In the genomic region with DNA sequence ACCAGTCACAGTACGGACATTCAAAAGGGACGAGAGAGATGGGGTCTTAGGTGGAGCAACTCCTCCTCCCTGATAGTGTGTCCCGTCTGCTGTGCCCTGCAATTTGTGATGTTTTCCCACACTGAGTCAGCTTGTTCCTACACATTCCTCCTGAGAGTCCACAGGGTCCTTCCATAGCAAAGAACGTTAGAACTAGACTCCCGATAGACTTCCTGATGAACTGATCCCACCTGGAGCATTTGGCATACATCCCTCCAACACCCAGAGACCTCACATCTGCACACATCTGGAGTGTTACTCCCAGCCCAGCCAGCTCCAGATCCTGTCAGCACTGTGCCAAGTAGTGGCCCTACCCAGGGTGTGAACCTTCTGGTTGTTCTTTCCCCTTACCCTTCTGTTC, we compare ENCODE assay signal across 19 mouse cellular contexts.
DNase-seq lines count a peak whose midpoint lies in the region; ATAC-seq and TF ChIP-seq lines count a peak whose summit lies in the region.
"Had no signal": no experiment of that assay in that cellular context is flagged by ENCODE, and none has a peak within 500 bp of the region (broad histone marks: within the 10 kb centered on the region; RNA-seq: fewer than 3 reads in every experiment).

No protein-coding gene starts in this region.

- 88% methylated on average over 5 of the region's 5 CpGs for WGBS in midbrain, embryonic 11.5 days
- 92% methylated on average over 5 of the region's 5 CpGs for WGBS in midbrain, embryonic 14.5 days
- 70% methylated on average over 5 of the region's 5 CpGs for WGBS in intestine, embryonic 15.5 days

- DNase-seq in heart, adult 11 months: peak; percentile 96
- DNase-seq in heart, postnatal 36 days: no peak
- no peak for DNase-seq in left cerebral cortex, adult 2 months (ENCODE audit: extremely low spot score in 1 of 2, low spot score in 2 of 2)
- DNase-seq in left cerebral cortex, postnatal 10 days (ENCODE audit: extremely low spot score in 1 of 2, low spot score in 2 of 2): no peak
- peak; percentile 12 for DNase-seq in midbrain, embryonic 11.5 days (ENCODE audit: low spot score, missing footprints)
- DNase-seq in midbrain, embryonic 14.5 days: no peak
- DNase-seq: adrenal gland, adult 2 months; adrenal gland, postnatal 25 days; cerebellum, adult 11 months; cerebellum, adult 18-20 months; cerebellum, adult 9-10 months; cerebellum, postnatal 14 days; cerebellum, postnatal 36 days; forebrain, postnatal 0 days had no signal

- intact Hi-C loops in heart, postnatal 36 days (cut with DNase I): no loop called here
- intact Hi-C loops in left cerebral cortex, adult 2 months (cut with DNase I): no loop called here
- intact Hi-C loops in left cerebral cortex, postnatal 10 days (cut with DNase I): no loop called here

- ATAC-seq in midbrain, embryonic 11.5 days (ENCODE audit: low FRiP score): no peak
- no peak for ATAC-seq in midbrain, embryonic 14.5 days (ENCODE audit: low FRiP score, low TSS enrichment)
- ATAC-seq in intestine, embryonic 15.5 days: no peak
- ATAC-seq: forebrain, embryonic 13.5 days; forebrain, embryonic 15.5 days; forebrain, postnatal 0 days had no signal

- no peaks in the 10 kb centered on the region for H3K36me3 ChIP-seq in midbrain, embryonic 11.5 days (ENCODE audit: control insufficient read depth, insufficient read depth, low read length)
- 0 out of 2 replicates have a peak, but pooled peaks cover 8% of the 10 kb centered on the region for H3K36me3 ChIP-seq in midbrain, embryonic 14.5 days (ENCODE audit: control insufficient read depth, insufficient read depth, low read length)
- H3K36me3 ChIP-seq in intestine, embryonic 15.5 days: no peaks in the 10 kb centered on the region
- H3K36me3 ChIP-seq: embryonic facial prominence, embryonic 10.5 days; embryonic facial prominence, embryonic 12.5 days; forebrain, embryonic 15.5 days had no signal

- H3K27ac ChIP-seq in left cerebral cortex, adult 2 months: peak overlapping the region; percentile 83; the same call in 1 of the 2 replicates
- H3K27ac ChIP-seq in midbrain, embryonic 11.5 days (ENCODE audit: low read depth, low read length): no peak overlapping the region
- no peak overlapping the region for H3K27ac ChIP-seq in midbrain, embryonic 14.5 days (replicated peaks; ENCODE audit: low read depth, low read length)
- H3K27ac ChIP-seq in intestine, embryonic 15.5 days: no peak overlapping the region
- H3K27ac ChIP-seq: embryonic facial prominence, embryonic 10.5 days; embryonic facial prominence, embryonic 12.5 days; forebrain, embryonic 13.5 days; forebrain, embryonic 15.5 days had no signal

- no peak for TF ChIP-seq CTCF in left cerebral cortex, adult 2 months (IDR thresholded peaks at IDR 0.05)

- no peaks in the 10 kb centered on the region for H3K9me3 ChIP-seq in midbrain, embryonic 11.5 days (ENCODE audit: control insufficient read depth, low read length)
- H3K9me3 ChIP-seq in midbrain, embryonic 14.5 days (ENCODE audit: control insufficient read depth, low read length): no peaks in the 10 kb centered on the region
- no peaks in the 10 kb centered on the region for H3K9me3 ChIP-seq in intestine, embryonic 15.5 days
- H3K9me3 ChIP-seq: embryonic facial prominence, embryonic 12.5 days; forebrain, embryonic 13.5 days; forebrain, embryonic 15.5 days had no signal

- no peaks in the 10 kb centered on the region for H3K4me1 ChIP-seq in midbrain, embryonic 11.5 days (ENCODE audit: control insufficient read depth, insufficient read depth, low read length)
- H3K4me1 ChIP-seq in midbrain, embryonic 14.5 days (ENCODE audit: control insufficient read depth, insufficient read depth, low read length): peaks cover 14% of the 10 kb centered on the region
- peaks cover 15% of the 10 kb centered on the region for H3K4me1 ChIP-seq in intestine, embryonic 15.5 days (replicated peaks)
- H3K4me1 ChIP-seq: embryonic facial prominence, embryonic 12.5 days had no signal

- H3K4me3 ChIP-seq in left cerebral cortex, adult 2 months: no peak overlapping the region
- H3K4me3 ChIP-seq in midbrain, embryonic 11.5 days (ENCODE audit: low read depth, low read length): no peak overlapping the region
- H3K4me3 ChIP-seq in midbrain, embryonic 14.5 days (replicated peaks; ENCODE audit: low read depth, low read length): no peak overlapping the region
- no peak overlapping the region for H3K4me3 ChIP-seq in intestine, embryonic 15.5 days (replicated peaks)
- H3K4me3 ChIP-seq: embryonic facial prominence, embryonic 10.5 days; embryonic facial prominence, embryonic 12.5 days; forebrain, embryonic 13.5 days; forebrain, embryonic 15.5 days had no signal

- H3K9ac ChIP-seq in midbrain, embryonic 11.5 days (ENCODE audit: low read length): no peak overlapping the region
- H3K9ac ChIP-seq in midbrain, embryonic 14.5 days (replicated peaks; ENCODE audit: low read length): no peak overlapping the region
- H3K9ac ChIP-seq in intestine, embryonic 15.5 days: no peak overlapping the region
- H3K9ac ChIP-seq: embryonic facial prominence, embryonic 12.5 days; forebrain, embryonic 13.5 days; forebrain, embryonic 15.5 days; forebrain, postnatal 0 days had no signal

- H3K27me3 ChIP-seq in midbrain, embryonic 11.5 days (ENCODE audit: control insufficient read depth, insufficient read depth, low read length): no peaks in the 10 kb centered on the region
- H3K27me3 ChIP-seq in midbrain, embryonic 14.5 days (ENCODE audit: control insufficient read depth, insufficient read depth, low read length): no peaks in the 10 kb centered on the region
- H3K27me3 ChIP-seq in intestine, embryonic 15.5 days (replicated peaks): no peaks in the 10 kb centered on the region
- H3K27me3 ChIP-seq: embryonic facial prominence, embryonic 12.5 days; forebrain, embryonic 13.5 days; forebrain, embryonic 15.5 days had no signal

- H3K4me2 ChIP-seq in midbrain, embryonic 11.5 days: no peak overlapping the region
- no peak overlapping the region for H3K4me2 ChIP-seq in midbrain, embryonic 14.5 days (ENCODE audit: low read length)
- H3K4me2 ChIP-seq in intestine, embryonic 15.5 days (replicated peaks): no peak overlapping the region
- H3K4me2 ChIP-seq: embryonic facial prominence, embryonic 12.5 days; forebrain, embryonic 13.5 days; forebrain, embryonic 15.5 days had no signal

Comparison
In these comparisons a context has a peak if more than half of its experiments do, and no peak if none do; other contexts are left out.
1. DNase-seq: peak in heart, adult 11 months (single experiment) and midbrain, embryonic 11.5 days (single experiment); none in heart, postnatal 36 days (0 of 2), left cerebral cortex, adult 2 months (0 of 2), left cerebral cortex, postnatal 10 days (0 of 2) and midbrain, embryonic 14.5 days (single experiment).